11 mouse cellular contexts compared by ENCODE assay signal in genomic region chr11:106736614-106737013, GRCm38 (mm10). TPM values are rescaled to one million over a fixed set of nuclear protein-coding genes. Genes with fewer than 3 reads are reported as not detected.
A peak's percentile ranks its signal among the peaks of the same experiment; 100 is the strongest.
DNase-seq lines count a peak whose midpoint lies in the region; ATAC-seq and TF ChIP-seq lines count a peak whose summit lies in the region.
"Had no signal": no experiment of that assay in that cellular context is flagged by ENCODE, and none has a peak within 500 bp of the region (broad histone marks: within the 10 kb centered on the region; RNA-seq: fewer than 3 reads in every experiment).

No protein-coding gene starts in this region.

- no peak for DNase-seq in intestine, embryonic 14.5 days (ENCODE audit: low spot score)
- DNase-seq in limb, embryonic 14.5 days (ENCODE audit: low spot score): no peak
- no peak for DNase-seq in right cerebral cortex, postnatal 36 days (ENCODE audit: low spot score in 2 of 2)
- no peak for DNase-seq in left cerebral cortex, adult 18-20 months (ENCODE audit: low spot score in 2 of 2)
- DNase-seq in spleen, postnatal 4 days (ENCODE audit: low spot score in 2 of 2): no peak
- DNase-seq: cerebellum, adult 2 months; liver, postnatal 0 days had no signal

- no peaks in the 10 kb centered on the region for H3K9me3 ChIP-seq in intestine, embryonic 14.5 days (ENCODE audit: control insufficient read depth, low read length)
- H3K9me3 ChIP-seq in intestine, postnatal 0 days (ENCODE audit: control insufficient read depth): no peaks in the 10 kb centered on the region
- H3K9me3 ChIP-seq in forebrain, embryonic 13.5 days (replicated peaks): no peaks in the 10 kb centered on the region
- H3K9me3 ChIP-seq in limb, embryonic 14.5 days (ENCODE audit: control insufficient read depth, low read length): no peaks in the 10 kb centered on the region

- peaks cover 7% of the 10 kb centered on the region; the same call in 1 of the 2 replicates for H3K4me1 ChIP-seq in intestine, embryonic 14.5 days (replicated peaks; ENCODE audit: control insufficient read depth, insufficient read depth, low read length)
- H3K4me1 ChIP-seq in intestine, postnatal 0 days (replicated peaks; ENCODE audit: control insufficient read depth, insufficient read depth, low read length): no peaks in the 10 kb centered on the region
- peaks cover 11% of the 10 kb centered on the region for H3K4me1 ChIP-seq in brown adipose tissue, adult 24 weeks (ENCODE audit: control insufficient read depth, insufficient read depth, insufficient read length, low read length)
- peaks cover 23% of the 10 kb centered on the region for H3K4me1 ChIP-seq in forebrain, embryonic 13.5 days
- H3K4me1 ChIP-seq in limb, embryonic 14.5 days (ENCODE audit: control insufficient read depth, insufficient read depth, low read length): no peaks in the 10 kb centered on the region

- H3K9ac ChIP-seq in intestine, embryonic 14.5 days (ENCODE audit: low read length): no peak overlapping the region
- no peak overlapping the region; the same call in 1 of the 2 replicates for H3K9ac ChIP-seq in intestine, postnatal 0 days (ENCODE audit: low read depth, low read length)
- peak overlapping the region; percentile 40; the same call in 1 of the 2 replicates for H3K9ac ChIP-seq in forebrain, embryonic 13.5 days
- H3K9ac ChIP-seq in limb, embryonic 14.5 days (ENCODE audit: low read depth, low read length, severe bottlenecking): peak overlapping the region; percentile 16; the same call in 1 of the 2 replicates
- H3K9ac ChIP-seq: liver, postnatal 0 days had no signal

- TF ChIP-seq CTCF in intestine, postnatal 0 days (IDR thresholded peaks at IDR 0.05; ENCODE audit: low read depth): no peak

- H3K36me3 ChIP-seq in intestine, embryonic 14.5 days (ENCODE audit: control insufficient read depth, insufficient read depth, low read length): no peaks in the 10 kb centered on the region
- H3K36me3 ChIP-seq in intestine, postnatal 0 days (ENCODE audit: control insufficient read depth, insufficient read depth): no peaks in the 10 kb centered on the region
- no peaks in the 10 kb centered on the region for H3K36me3 ChIP-seq in forebrain, embryonic 13.5 days (ENCODE audit: poor library complexity, severe bottlenecking)
- no peaks in the 10 kb centered on the region for H3K36me3 ChIP-seq in limb, embryonic 14.5 days (ENCODE audit: control insufficient read depth, insufficient read depth, low read length)

- H3K4me3 ChIP-seq in intestine, embryonic 14.5 days (ENCODE audit: low read depth, low read length): no peak overlapping the region
- no peak overlapping the region for H3K4me3 ChIP-seq in intestine, postnatal 0 days (ENCODE audit: low read depth, low read length)
- H3K4me3 ChIP-seq in brown adipose tissue, adult 24 weeks (ENCODE audit: insufficient read depth, low read depth, low read length): no peak overlapping the region
- no peak overlapping the region for H3K4me3 ChIP-seq in forebrain, embryonic 13.5 days
- no peak overlapping the region for H3K4me3 ChIP-seq in limb, embryonic 14.5 days (replicated peaks; ENCODE audit: low read length)

- WGBS in intestine, embryonic 14.5 days: 79% methylated on average over 3 of the region's 3 CpGs
- WGBS in intestine, postnatal 0 days: 79% methylated on average over 3 of the region's 3 CpGs
- 28% methylated on average over 3 of the region's 3 CpGs for WGBS in forebrain, embryonic 13.5 days
- WGBS in limb, embryonic 14.5 days: 73% methylated on average over 3 of the region's 3 CpGs

- no peak overlapping the region for H3K4me2 ChIP-seq in intestine, embryonic 14.5 days (ENCODE audit: low read length)
- no peak overlapping the region for H3K4me2 ChIP-seq in intestine, postnatal 0 days (replicated peaks; ENCODE audit: low read depth)
- no peak overlapping the region for H3K4me2 ChIP-seq in forebrain, embryonic 13.5 days
- no peak overlapping the region for H3K4me2 ChIP-seq in limb, embryonic 14.5 days (replicated peaks; ENCODE audit: low read depth, low read length, severe bottlenecking)

- H3K27ac ChIP-seq in intestine, embryonic 14.5 days (ENCODE audit: low read depth): peak overlapping the region; percentile 30; the same call in 1 of the 2 replicates
- no peak overlapping the region for H3K27ac ChIP-seq in intestine, postnatal 0 days (ENCODE audit: low read depth, low read length)
- peak overlapping the region; percentile 88 for H3K27ac ChIP-seq in brown adipose tissue, adult 24 weeks (replicated peaks; ENCODE audit: low read depth, low read length)
- H3K27ac ChIP-seq in forebrain, embryonic 13.5 days: peak overlapping the region; percentile 86
- H3K27ac ChIP-seq in limb, embryonic 14.5 days (replicated peaks; ENCODE audit: low read depth, low read length): no peak overlapping the region

- H3K27me3 ChIP-seq in intestine, embryonic 14.5 days (replicated peaks; ENCODE audit: control insufficient read depth, insufficient read depth, low read length): no peaks in the 10 kb centered on the region
- no peaks in the 10 kb centered on the region for H3K27me3 ChIP-seq in intestine, postnatal 0 days (replicated peaks; ENCODE audit: control insufficient read depth, insufficient read depth, low read length)
- H3K27me3 ChIP-seq in forebrain, embryonic 13.5 days: no peaks in the 10 kb centered on the region
- H3K27me3 ChIP-seq in limb, embryonic 14.5 days (ENCODE audit: control insufficient read depth, insufficient read depth, low read length): no peaks in the 10 kb centered on the region
- H3K27me3 ChIP-seq: CH12.LX had no signal

- TF ChIP-seq POLR2A in limb, embryonic 14.5 days (IDR thresholded peaks at IDR 0.05; ENCODE audit: borderline replicate concordance, extremely low read depth, insufficient read depth, insufficient read length): no peak

- ATAC-seq in intestine, embryonic 14.5 days (replicated peaks; ENCODE audit: low FRiP score, low TSS enrichment, low read depth): no peak
- ATAC-seq in intestine, postnatal 0 days: no peak
- no peak for ATAC-seq in forebrain, embryonic 13.5 days
- no peak for ATAC-seq in limb, embryonic 14.5 days (ENCODE audit: low FRiP score, low read depth)
- ATAC-seq: liver, postnatal 0 days had no signal

RNA-seq across cellular contexts. Expression of gene Pecam1, which starts 13.8 kb away (rescaled TPM):
- polyA plus RNA-seq in intestine, embryonic 14.5 days (2014; fragmentation: Nextera tagmentation; extraction: Ambion mirVana): 44.3 and 49.9 TPM in 2 replicates
- 25.9 and 26.1 TPM in 2 replicates for polyA plus RNA-seq in intestine, postnatal 0 days (2015; fragmentation: Nextera tagmentation; extraction: Ambion mirVana)
- 31.7 and 54.7 TPM in 2 replicates for polyA plus RNA-seq in brown adipose tissue, adult 24 weeks (2012; ENCODE audit: insufficient read depth, insufficient read length, missing spikeins)
- 12.4 and 13.7 TPM in 2 replicates for polyA plus RNA-seq in forebrain, embryonic 13.5 days (2015; fragmentation: Nextera tagmentation; extraction: Ambion mirVana)
- 39.0 and 44.2 TPM in 2 replicates for polyA plus RNA-seq in limb, embryonic 14.5 days (2012; rRNA removed)
- polyA plus RNA-seq in limb, embryonic 14.5 days (2014; fragmentation: Nextera tagmentation; extraction: Ambion mirVana): 39.0 and 40.5 TPM in 2 replicates
- 10 to 100 TPM; 19.3 to 20.1 TPM for total RNA-seq in left cerebral cortex, adult 18-20 months (2021)

RNA-seq across cellular contexts. Expression of gene Milr1, which starts 14.4 kb away (rescaled TPM):
- 1.6 and 2.1 TPM in 2 replicates for polyA plus RNA-seq in intestine, embryonic 14.5 days (2014; fragmentation: Nextera tagmentation; extraction: Ambion mirVana)
- 1.3 and 1.9 TPM in 2 replicates for polyA plus RNA-seq in intestine, postnatal 0 days (2015; fragmentation: Nextera tagmentation; extraction: Ambion mirVana)
- 0.95 TPM in 1 of 2 replicates, not detected in the other for polyA plus RNA-seq in brown adipose tissue, adult 24 weeks (2012; ENCODE audit: insufficient read depth, insufficient read length, missing spikeins)
- polyA plus RNA-seq in forebrain, embryonic 13.5 days (2015; fragmentation: Nextera tagmentation; extraction: Ambion mirVana): 0.54 and 1.0 TPM in 2 replicates
- 0.86 and 1.9 TPM in 2 replicates for polyA plus RNA-seq in limb, embryonic 14.5 days (2012; rRNA removed)
- polyA plus RNA-seq in limb, embryonic 14.5 days (2014; fragmentation: Nextera tagmentation; extraction: Ambion mirVana): 2.1 and 3.1 TPM in 2 replicates
- under 1 TPM in 1 of 2 experiments, not detected in 1; 0.49 TPM for total RNA-seq in left cerebral cortex, adult 18-20 months (2021)

RNA-seq across cellular contexts. Expression of gene Polg2, which starts 42.7 kb away (rescaled TPM):
- polyA plus RNA-seq in intestine, embryonic 14.5 days (2014; fragmentation: Nextera tagmentation; extraction: Ambion mirVana): 11.5 and 13.5 TPM in 2 replicates
- 12.9 and 13.3 TPM in 2 replicates for polyA plus RNA-seq in intestine, postnatal 0 days (2015; fragmentation: Nextera tagmentation; extraction: Ambion mirVana)
- 4.6 and 5.1 TPM in 2 replicates for polyA plus RNA-seq in brown adipose tissue, adult 24 weeks (2012; ENCODE audit: insufficient read depth, insufficient read length, missing spikeins)
- 9.6 and 10.0 TPM in 2 replicates for polyA plus RNA-seq in forebrain, embryonic 13.5 days (2015; fragmentation: Nextera tagmentation; extraction: Ambion mirVana)
- polyA plus RNA-seq in limb, embryonic 14.5 days (2012; rRNA removed): 13.6 and 13.7 TPM in 2 replicates
- 12.7 and 13.7 TPM in 2 replicates for polyA plus RNA-seq in limb, embryonic 14.5 days (2014; fragmentation: Nextera tagmentation; extraction: Ambion mirVana)
- 1 to 10 TPM; 3.0 TPM for total RNA-seq in left cerebral cortex, adult 18-20 months (2021)

RNA-seq across cellular contexts. Expression of gene Ddx5, which starts 52.4 kb away (rescaled TPM):
- 340 and 353 TPM in 2 replicates for polyA plus RNA-seq in intestine, embryonic 14.5 days (2014; fragmentation: Nextera tagmentation; extraction: Ambion mirVana)
- polyA plus RNA-seq in intestine, postnatal 0 days (2015; fragmentation: Nextera tagmentation; extraction: Ambion mirVana): 163 and 183 TPM in 2 replicates
- polyA plus RNA-seq in brown adipose tissue, adult 24 weeks (2012; ENCODE audit: insufficient read depth, insufficient read length, missing spikeins): 337 and 404 TPM in 2 replicates
- polyA plus RNA-seq in forebrain, embryonic 13.5 days (2015; fragmentation: Nextera tagmentation; extraction: Ambion mirVana): 503 and 514 TPM in 2 replicates
- polyA plus RNA-seq in limb, embryonic 14.5 days (2012; rRNA removed): 461 and 503 TPM in 2 replicates
- polyA plus RNA-seq in limb, embryonic 14.5 days (2014; fragmentation: Nextera tagmentation; extraction: Ambion mirVana): 351 and 367 TPM in 2 replicates
- 100 to 1,000 TPM; 670 TPM for total RNA-seq in left cerebral cortex, adult 18-20 months (2021)

RNA-seq across cellular contexts. Expression of gene Cep95, which starts 52.4 kb away (rescaled TPM):
- polyA plus RNA-seq in intestine, embryonic 14.5 days (2014; fragmentation: Nextera tagmentation; extraction: Ambion mirVana): 19.3 and 19.4 TPM in 2 replicates
- 5.3 and 5.5 TPM in 2 replicates for polyA plus RNA-seq in intestine, postnatal 0 days (2015; fragmentation: Nextera tagmentation; extraction: Ambion mirVana)
- 3.4 and 13.9 TPM in 2 replicates for polyA plus RNA-seq in brown adipose tissue, adult 24 weeks (2012; ENCODE audit: insufficient read depth, insufficient read length, missing spikeins)
- 19.5 and 21.6 TPM in 2 replicates for polyA plus RNA-seq in forebrain, embryonic 13.5 days (2015; fragmentation: Nextera tagmentation; extraction: Ambion mirVana)
- 24.3 and 32.6 TPM in 2 replicates for polyA plus RNA-seq in limb, embryonic 14.5 days (2012; rRNA removed)
- 16.1 and 20.6 TPM in 2 replicates for polyA plus RNA-seq in limb, embryonic 14.5 days (2014; fragmentation: Nextera tagmentation; extraction: Ambion mirVana)
- total RNA-seq in left cerebral cortex, adult 18-20 months (2021): 10 to 100 TPM in 1 of 2 experiments, 1 to 10 TPM in 1; 8.3 to 10.8 TPM

Comparison
In these comparisons a context has a peak if more than half of its experiments do, and no peak if none do; other contexts are left out.
1. H3K27ac ChIP-seq: peak in intestine, embryonic 14.5 days (single experiment), brown adipose tissue, adult 24 weeks (single experiment) and forebrain, embryonic 13.5 days (single experiment); none in intestine, postnatal 0 days (single experiment) and limb, embryonic 14.5 days (single experiment).
2. H3K9ac ChIP-seq: peak in forebrain, embryonic 13.5 days (single experiment) and limb, embryonic 14.5 days (single experiment); none in intestine, embryonic 14.5 days (single experiment) and intestine, postnatal 0 days (single experiment).